Mouse (Mus musculus): Measurements from ENCODE around the gene 4930404N11Rik. TPM values are rescaled to one million over a fixed set of nuclear protein-coding genes. Genes with fewer than 3 reads are reported as not detected.

The 4930404N11Rik gene
- polyA plus RNA-seq, 1 experiment = 0.40 TPM

DNA sequence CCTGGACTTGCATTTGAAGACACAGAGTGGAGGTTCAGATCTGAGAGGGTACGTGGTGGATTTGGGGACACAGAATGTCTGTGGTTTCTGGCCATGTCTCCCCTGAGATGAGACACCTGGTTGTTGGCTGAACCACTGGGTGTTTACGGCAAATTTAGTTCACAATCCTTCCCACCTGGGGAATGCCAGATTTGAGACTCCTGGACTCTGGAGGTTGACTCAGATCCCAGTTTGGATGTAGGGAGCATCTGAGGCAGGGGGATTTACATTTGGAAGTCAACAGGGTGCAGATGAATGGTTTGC is 11.7 kb upstream of the 4930404N11Rik start:
- no peak for TF ChIP-seq GATA1 (IDR thresholded peaks at IDR 0.05; ENCODE audit: low read length)

DNA sequence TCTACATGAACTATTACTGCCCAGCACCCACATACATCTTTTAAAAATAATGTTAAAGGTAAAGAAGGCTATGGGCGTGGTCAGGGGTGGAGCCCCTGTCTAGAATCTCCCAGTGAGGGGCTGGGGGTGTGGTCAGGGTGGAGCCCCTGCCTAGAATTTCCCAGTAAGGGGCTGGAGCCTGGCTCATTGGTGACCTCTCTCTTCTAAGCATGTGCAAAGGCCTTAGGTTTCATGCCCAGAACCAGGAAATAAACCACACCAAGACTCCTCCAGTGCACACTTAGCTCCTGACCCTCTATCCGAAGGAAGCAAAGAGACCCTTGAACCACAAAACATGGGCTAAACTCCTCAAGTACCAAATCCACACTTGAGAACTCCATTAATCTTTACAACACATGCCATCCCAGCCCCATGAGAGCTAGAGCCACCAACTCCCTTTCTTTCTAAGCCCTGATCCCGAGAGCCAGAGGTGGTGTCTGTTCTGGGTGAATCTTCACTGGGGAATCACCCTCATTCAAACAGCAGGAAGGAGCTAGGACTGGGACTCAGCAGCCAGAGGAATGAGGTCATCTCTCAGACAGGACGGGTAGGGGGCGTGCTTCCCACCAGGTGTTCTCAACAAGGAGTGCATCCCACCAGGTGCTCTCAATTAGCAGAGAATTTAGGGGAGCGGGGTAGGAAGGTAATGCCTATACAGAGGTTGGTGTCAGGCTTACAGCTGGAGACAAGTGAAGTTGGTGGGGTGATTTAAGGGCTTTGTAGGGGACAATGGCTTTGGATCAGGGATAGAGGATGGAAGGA is 11.1 kb upstream of the 4930404N11Rik start:
- TF ChIP-seq GATA1 (IDR thresholded peaks at IDR 0.05; ENCODE audit: low read length) = no peak

DNA sequence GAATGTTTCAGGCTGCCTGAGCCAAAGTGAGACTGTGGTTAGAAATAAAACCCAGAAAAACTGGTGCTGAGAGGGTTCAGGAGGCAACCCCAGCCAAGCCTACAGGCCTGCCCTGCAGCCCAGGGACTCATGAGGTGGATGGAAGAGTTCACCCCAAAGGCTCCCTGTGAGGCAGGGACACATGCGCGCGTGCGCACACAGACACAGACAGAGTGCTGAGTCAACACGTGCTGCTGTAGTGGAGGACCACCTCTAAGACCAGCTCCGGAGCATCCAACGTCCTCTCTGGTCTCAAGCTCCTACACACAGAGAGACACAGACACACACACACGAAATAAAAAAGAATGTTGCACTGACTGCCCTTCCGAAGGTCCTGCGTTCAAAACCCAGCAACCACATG is 9.7 kb upstream of the 4930404N11Rik start:
- TF ChIP-seq GATA1 (IDR thresholded peaks at IDR 0.05; ENCODE audit: low read length) = no peak

DNA sequence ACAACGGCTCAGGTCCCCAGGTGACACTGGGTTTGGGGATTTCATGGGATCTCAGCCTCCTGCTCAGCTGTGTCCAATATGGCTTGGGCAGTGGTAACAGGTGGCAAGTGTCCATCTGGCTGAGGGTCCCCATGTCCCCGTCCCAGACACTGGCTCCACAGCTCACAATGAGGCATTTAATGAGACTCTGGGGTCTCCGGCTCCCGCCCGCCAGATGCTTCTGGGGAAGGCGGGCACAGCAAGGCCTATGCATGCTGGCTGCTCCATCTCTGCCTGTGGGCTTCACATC is 1.5 kb upstream of the 4930404N11Rik start:
- TF ChIP-seq GATA1 (IDR thresholded peaks at IDR 0.05; ENCODE audit: low read length) = no peak

DNA sequence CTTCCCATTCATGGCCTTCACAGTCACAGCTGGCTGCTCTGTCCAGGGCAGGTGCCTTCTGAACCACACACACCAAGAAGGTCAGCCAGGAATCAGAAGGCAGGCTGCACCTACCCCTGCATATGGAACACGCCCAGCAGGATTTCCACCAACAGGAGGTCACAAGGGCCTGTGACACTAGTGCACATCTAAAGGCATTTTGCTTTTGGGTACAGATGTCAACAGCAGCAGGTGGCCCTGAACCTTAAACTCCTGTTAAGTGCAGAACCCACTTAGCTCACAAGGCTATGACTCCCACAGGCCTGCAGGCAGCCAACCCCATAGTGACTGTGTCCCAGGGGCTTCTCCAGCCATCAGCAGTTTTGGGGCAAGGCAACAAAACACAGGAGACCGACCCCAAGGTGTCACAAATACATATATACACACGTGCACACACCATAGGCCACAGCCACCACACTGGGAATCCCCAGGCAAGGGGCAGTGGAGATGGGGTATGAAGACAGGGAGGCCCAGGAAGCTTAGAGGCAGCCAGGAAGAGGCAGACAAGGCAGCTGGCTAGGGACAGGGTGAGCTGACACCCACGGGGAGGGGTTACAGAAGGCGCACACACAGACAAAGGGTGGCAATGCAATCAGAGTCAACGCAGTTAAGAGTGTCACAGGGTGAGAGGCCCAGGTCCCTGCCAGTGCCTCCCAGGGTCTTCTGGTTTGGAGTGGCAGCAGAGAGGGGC is 1.0 kb upstream of the 4930404N11Rik start:
- TF ChIP-seq GATA1 (IDR thresholded peaks at IDR 0.05; ENCODE audit: low read length) = no peak

DNA sequence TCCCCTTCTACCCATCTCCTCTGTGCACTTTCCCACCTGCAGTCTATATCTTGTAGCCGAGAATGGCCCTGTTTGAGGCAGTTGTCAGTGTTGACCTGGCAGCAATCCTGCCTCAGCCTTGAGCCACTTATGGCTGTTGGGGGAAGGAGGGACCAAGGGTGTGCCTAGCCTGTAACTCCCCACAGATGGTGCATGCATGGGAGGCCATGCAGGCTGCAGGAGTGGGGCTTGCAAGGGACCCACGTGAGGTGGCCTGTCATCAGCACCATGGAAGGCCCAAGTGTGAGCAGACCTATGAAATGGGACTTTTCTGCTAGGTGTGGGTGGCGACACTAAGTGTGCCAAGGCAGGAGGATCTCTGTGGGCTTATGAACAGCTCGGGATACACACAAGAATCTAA is 543 bp downstream of the 4930404N11Rik start:
- no peak for TF ChIP-seq GATA1 (IDR thresholded peaks at IDR 0.05; ENCODE audit: low read length)

DNA sequence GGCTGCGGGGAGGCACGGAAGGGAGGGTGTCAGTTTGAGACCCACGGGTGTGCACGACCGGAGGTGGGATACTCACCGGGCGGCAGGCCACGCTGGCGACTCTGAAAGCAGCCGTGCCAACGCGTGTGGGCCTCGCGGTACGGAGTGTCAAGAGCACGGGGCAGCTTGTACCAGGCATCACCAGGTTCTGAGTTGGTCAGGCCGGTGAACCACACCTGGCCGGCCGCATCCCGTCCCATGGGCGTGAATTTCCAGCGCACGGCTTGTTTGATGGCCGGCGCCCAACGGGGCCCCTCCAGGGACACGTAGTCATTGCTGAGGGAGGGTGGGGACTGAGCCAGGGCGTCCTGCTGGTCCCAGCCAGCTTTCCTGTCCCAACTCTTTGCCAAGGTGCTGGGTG is 950 bp downstream of the 4930404N11Rik start:
- TF ChIP-seq GATA1 (IDR thresholded peaks at IDR 0.05; ENCODE audit: low read length) = no peak

DNA sequence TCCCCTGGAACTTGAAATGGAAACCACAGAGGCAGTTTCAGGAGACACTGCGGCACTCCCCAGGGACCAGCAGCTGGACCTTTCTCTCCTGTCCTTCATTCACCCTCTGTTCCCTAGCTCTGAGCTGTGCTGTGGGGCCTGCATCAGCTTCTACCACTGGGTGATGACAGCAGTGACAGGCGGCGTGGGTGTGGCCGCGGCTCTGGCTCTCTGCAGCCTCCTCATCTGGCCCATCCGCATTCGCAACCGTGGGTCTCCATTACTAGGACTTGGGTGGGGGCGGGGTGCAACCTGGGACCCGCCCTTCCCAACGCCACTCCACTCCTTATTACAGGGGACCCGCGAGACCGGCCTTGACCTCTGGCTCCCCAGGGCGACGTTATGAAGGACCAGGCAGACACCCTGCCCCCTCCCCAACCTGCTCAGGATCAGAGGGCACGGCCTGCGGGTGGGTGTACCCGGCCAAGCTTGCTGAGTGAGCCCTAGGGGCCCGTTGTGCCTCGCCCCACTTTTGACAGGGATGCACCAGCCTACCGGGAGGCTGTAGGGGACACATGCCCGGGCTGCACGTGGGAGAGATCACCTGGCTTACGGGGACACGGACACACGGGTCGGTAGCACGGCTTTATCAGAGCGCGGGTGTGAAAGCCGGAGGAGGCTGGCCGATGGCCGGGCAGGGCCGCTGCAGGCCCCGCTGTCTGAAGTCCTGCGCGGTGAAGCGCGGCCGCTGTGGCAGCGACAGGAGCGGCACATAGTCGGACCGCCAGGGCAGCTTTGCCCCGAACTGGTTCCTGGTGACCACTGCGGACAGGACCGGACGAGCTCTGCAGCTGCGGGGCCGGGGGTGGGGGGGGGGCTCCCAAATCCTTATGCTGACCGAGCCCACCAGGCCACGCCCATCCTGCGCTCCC is 1.9 kb downstream of the 4930404N11Rik start:
- no peak for TF ChIP-seq GATA1 (IDR thresholded peaks at IDR 0.05; ENCODE audit: low read length)

DNA sequence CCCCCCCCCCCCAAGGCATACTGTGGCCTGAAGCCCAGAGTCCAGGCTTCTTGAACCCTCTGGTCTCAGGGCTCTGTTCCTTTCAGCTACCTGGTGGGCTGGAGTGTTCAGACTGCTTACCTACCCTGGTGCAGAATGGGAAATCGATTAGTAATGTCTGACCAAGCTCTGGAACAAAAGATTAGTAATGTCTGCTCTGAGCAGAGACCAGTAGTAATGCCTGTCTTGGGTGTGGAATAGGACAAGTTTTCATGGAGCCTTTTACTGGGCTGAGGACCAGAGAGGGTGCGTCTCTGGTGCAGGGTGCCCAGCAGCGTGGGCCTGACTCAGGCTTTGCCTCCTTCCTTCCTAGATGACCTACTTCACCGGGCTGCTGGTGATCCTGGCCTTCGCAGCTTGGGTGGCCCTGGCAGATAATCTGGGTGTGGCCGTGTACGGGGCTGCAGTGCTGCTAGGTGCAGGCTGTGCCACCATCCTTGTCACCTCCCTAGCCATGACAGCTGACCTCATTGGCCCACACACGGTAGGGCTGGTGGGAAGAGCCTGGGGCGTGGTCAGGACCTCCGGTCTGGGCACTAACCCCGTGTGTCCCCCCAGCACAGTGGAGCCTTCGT is 3.2 kb downstream of the 4930404N11Rik start:
- TF ChIP-seq GATA1 (IDR thresholded peaks at IDR 0.05; ENCODE audit: low read length) = no peak

DNA sequence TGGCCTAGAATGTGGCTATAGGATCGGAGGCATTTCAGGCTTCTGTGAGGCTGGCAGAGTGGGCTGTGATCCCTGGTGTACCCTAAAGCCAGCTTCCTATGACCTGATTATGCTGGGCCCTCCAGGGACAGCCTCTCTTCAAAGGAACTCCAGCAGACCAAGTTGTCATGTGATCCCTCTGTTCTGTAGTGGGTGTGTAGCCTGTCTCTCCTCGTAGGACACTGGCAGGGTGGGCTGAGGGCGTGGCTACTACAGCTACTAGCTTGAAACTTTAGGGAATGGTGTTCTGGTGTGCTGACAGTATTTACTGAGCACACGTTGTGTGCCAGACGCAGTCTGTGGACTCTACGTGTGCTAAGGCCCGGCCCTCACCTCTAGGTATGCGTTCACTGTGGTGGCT is 4.9 kb downstream of the 4930404N11Rik start:
- no peak for TF ChIP-seq GATA1 (IDR thresholded peaks at IDR 0.05; ENCODE audit: low read length)

DNA sequence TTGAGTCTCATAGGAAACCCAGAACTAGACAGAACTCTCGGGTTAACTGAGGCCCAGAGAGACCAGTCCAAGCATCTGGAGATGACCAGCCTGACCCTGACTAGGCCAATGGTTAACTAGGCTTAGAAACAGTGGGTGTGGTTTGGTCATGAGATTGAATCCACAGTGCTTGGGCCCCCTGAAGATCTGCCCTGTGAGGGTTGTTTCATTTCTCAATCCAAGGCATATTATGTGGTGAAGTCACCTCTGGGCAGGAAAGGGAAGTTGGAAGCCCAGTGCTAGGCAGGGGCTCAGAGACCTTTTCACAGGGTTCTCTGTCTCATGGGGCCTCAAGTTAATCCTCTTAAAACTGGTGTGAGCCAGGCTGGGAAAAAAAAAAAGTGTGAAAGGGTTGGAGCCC is 6.8 kb downstream of the 4930404N11Rik start:
- TF ChIP-seq GATA1 (IDR thresholded peaks at IDR 0.05; ENCODE audit: low read length) = no peak

DNA sequence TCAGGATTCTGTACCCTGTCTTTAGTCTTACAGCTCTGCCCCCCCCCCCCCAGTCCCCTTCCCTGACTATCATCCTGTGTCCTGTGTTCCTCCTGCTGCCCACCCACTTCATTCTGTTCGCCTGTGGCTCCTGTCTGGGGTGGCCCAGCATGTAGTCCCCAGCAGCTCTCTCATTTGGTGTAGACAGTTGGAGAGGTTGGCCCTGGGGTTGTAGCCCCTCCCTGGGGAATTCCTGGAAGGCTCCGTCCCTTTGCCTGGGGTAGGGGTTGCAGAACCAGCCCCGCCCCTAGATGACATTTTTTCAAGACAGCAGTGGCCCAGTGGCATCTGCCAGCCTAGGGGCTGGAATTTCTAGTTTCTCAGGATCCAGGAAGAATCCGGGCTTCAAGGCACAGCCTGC is 7.4 kb downstream of the 4930404N11Rik start:
- no peak for TF ChIP-seq GATA1 (IDR thresholded peaks at IDR 0.05; ENCODE audit: low read length)

DNA sequence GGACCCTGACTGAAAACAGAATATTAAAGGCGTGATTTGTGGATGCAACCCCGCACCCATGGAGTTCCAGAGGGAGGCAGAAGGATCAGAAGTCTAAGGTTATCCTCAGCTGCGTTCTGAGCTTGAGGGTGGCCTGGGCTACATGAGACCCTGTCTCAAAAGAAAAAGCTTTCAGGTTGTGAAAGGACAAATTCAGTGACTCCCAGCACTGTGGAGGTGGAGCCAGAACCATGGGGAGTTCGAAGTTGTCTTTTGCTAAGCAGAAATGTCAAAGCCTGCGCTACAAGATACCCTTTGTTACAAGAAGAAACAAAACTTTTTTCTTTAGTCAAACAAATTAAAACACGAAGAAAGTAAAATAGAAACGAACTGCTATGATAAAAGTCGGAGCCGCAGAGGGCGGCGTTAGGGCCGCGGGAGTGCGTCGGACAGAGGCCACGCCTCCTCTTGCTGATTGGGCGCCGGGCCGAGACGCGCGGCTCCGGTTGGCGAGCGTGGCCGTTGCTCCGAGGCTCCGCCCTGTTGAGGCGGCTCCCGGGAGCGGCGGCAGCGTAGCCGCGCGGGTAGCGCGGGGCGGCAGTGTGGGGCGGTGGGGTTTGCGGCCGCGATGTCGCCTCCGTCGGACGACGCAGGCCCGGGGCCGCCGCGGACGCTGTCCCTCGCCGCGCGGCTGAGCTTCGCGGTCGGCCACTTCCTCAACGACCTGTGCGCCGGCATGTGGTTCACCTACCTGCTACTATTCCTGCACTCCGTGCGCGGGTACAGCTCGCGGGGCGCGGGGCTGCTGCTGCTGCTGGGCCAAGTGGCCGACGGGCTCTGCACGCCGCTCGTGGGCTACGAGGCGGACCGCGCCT is 8.4 kb downstream of the 4930404N11Rik start, which contains the start of gene Mfsd12:
Mfsd12 (plus strand) TSS at position 501 of the 854 bp plus-strand sequence.
- no peak for TF ChIP-seq GATA1 (IDR thresholded peaks at IDR 0.05; ENCODE audit: low read length)

DNA sequence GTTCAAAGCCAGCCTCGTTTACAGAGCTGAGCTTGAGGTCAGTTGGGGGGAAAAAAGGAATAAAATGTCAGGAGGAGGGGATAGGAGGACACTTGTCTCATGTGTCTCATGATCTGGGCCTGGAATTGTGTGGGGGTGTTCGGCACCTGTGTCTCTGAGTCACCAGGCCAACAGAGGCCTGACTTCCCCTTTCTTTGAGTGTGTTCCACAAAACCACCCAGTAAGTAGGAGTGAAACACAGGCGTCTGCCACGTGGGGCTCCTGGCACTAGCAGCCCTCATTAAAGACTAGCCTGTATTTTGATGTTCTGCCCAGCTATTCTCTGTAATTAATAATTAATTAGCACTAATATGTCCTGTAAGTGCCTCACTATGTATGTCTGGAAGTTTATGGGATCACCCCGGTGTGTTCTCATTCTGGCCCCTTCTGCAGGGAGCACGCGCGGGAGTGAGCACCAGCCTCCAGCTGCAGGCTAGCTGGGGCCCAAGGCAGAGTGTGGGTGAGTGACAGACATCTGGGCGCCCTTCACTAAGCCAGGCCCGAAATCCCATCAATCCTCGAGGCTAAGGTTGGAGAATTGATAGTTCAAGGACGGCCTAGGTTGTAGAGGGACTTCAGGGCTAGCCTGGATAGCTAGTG is 9.1 kb downstream of the 4930404N11Rik start:
- no peak for TF ChIP-seq GATA1 (IDR thresholded peaks at IDR 0.05; ENCODE audit: low read length)

Data from G1E-ER4 (cell line).